In genomic region chr6:142962881-142963280, GRCm38 (mm10) we compare ENCODE assay signal across 11 mouse cellular contexts. TPM values are rescaled to one million over a fixed set of nuclear protein-coding genes. Genes with fewer than 3 reads are reported as not detected.
DNase-seq lines count a peak whose midpoint lies in the region; ATAC-seq and TF ChIP-seq lines count a peak whose summit lies in the region.
"Had no signal": no experiment of that assay in that cellular context is flagged by ENCODE, and none has a peak within 500 bp of the region (broad histone marks: within the 10 kb centered on the region; RNA-seq: fewer than 3 reads in every experiment).

No protein-coding gene starts in this region.

- no peak overlapping the region for H3K27ac ChIP-seq in heart, embryonic 15.5 days
- H3K27ac ChIP-seq in ES-E14 (ENCODE audit: insufficient read depth, low read depth, low read length, poor library complexity, severe bottlenecking) = no peak overlapping the region
- H3K27ac ChIP-seq in embryonic facial prominence, embryonic 10.5 days (replicated peaks) = no peak overlapping the region
- peak overlapping the region; percentile 96; the same call in 1 of the 2 replicates for H3K27ac ChIP-seq in hindbrain, postnatal 0 days

- peaks cover 10% of the 10 kb centered on the region for H3K4me1 ChIP-seq in heart, embryonic 15.5 days (replicated peaks)
- H3K4me1 ChIP-seq in ES-E14 (ENCODE audit: control insufficient read depth in 2 of 2, insufficient read depth in 2 of 2, low read length in 2 of 2, poor library complexity in 1 of 2) = peaks cover 4 to 5% of the 10 kb centered on the region in 2 experiments; a peak in 1 of 4 replicates
- H3K4me1 ChIP-seq in embryonic facial prominence, embryonic 10.5 days = peaks cover 24% of the 10 kb centered on the region
- peaks cover 9% of the 10 kb centered on the region for H3K4me1 ChIP-seq in hindbrain, postnatal 0 days (ENCODE audit: insufficient read depth, low read length)

- ATAC-seq in heart, embryonic 15.5 days (replicated peaks; ENCODE audit: insufficient number of reproducible peaks, insufficient read depth, low FRiP score, low read depth) = no peak
- no peak for ATAC-seq in hindbrain, postnatal 0 days
- no peak for ATAC-seq in megakaryocyte-erythroid progenitor cell, adult 5-6 weeks (replicated peaks; ENCODE audit: low FRiP score, low TSS enrichment, poor library complexity, severe bottlenecking)

- peak overlapping the region; percentile 99 for H3K4me2 ChIP-seq in heart, embryonic 15.5 days
- peak overlapping the region; percentile 86 for H3K4me2 ChIP-seq in hindbrain, postnatal 0 days (ENCODE audit: low read depth, low read length)

- H3K36me3 ChIP-seq in heart, embryonic 15.5 days = no peaks in the 10 kb centered on the region
- no peaks in the 10 kb centered on the region for H3K36me3 ChIP-seq in ES-E14 (ENCODE audit: control insufficient read depth, insufficient read depth, low read length, poor library complexity, severe bottlenecking)
- H3K36me3 ChIP-seq in embryonic facial prominence, embryonic 10.5 days (replicated peaks) = no peaks in the 10 kb centered on the region
- H3K36me3 ChIP-seq in hindbrain, postnatal 0 days (ENCODE audit: insufficient read depth, low read length) = no peaks in the 10 kb centered on the region

- H3K4me3 ChIP-seq in heart, embryonic 15.5 days = peak overlapping the region; percentile 63; the same call in 1 of the 2 replicates
- peak overlapping the region; percentile 35 to 67; a peak in 3 of 4 replicates for H3K4me3 ChIP-seq in ES-E14 (ENCODE audit: insufficient read depth in 1 of 2, low read depth in 1 of 2, low read length in 2 of 2, poor library complexity in 1 of 2, severe bottlenecking in 1 of 2)
- peak overlapping the region; percentile 79 for H3K4me3 ChIP-seq in embryonic facial prominence, embryonic 10.5 days
- peak overlapping the region; percentile 70 for H3K4me3 ChIP-seq in hindbrain, postnatal 0 days (ENCODE audit: low read length)

- no peak for DNase-seq in heart, adult 9 months (ENCODE audit: low spot score in 2 of 2)
- no peak for DNase-seq in ES-E14 (ENCODE audit: low read depth, low spot score)
- no peak for DNase-seq in embryonic facial prominence, embryonic 10.5 days (ENCODE audit: low spot score)
- DNase-seq in hindbrain, postnatal 0 days (ENCODE audit: low spot score) = no peak
- DNase-seq in adrenal gland, postnatal 10 days = no peak
- no peak for DNase-seq in ovary, postnatal 14 days (ENCODE audit: low spot score)
- DNase-seq: adrenal gland, adult 8-10 months; lung, embryonic 14.5 days had no signal

- peaks cover 23% of the 10 kb centered on the region for H3K27me3 ChIP-seq in heart, embryonic 15.5 days
- H3K27me3 ChIP-seq in embryonic facial prominence, embryonic 10.5 days (replicated peaks; ENCODE audit: low read depth, poor library complexity, severe bottlenecking) = peaks cover 24% of the 10 kb centered on the region
- H3K27me3 ChIP-seq in hindbrain, postnatal 0 days (ENCODE audit: insufficient read depth, low read length) = no peaks in the 10 kb centered on the region
- H3K27me3 ChIP-seq: CH12.LX had no signal

- no peak for TF ChIP-seq CTCF in hindbrain, postnatal 0 days (IDR thresholded peaks at IDR 0.05; ENCODE audit: low read depth)

- 84% methylated on average over 14 of the region's 14 CpGs for WGBS in heart, embryonic 15.5 days
- 92% methylated on average over 14 of the region's 14 CpGs for whole genome bisulfite sequencing in embryonic facial prominence, embryonic 10.5 days
- WGBS in hindbrain, postnatal 0 days = 80% methylated on average over 14 of the region's 14 CpGs

- no peak overlapping the region for H3K9ac ChIP-seq in heart, embryonic 15.5 days
- peak overlapping the region; percentile 7; the same call in 1 of the 2 replicates for H3K9ac ChIP-seq in ES-E14 (ENCODE audit: insufficient read depth, low read depth, low read length, poor library complexity, severe bottlenecking)
- H3K9ac ChIP-seq in hindbrain, postnatal 0 days (replicated peaks; ENCODE audit: low read length) = peak overlapping the region; percentile 86
- H3K9ac ChIP-seq: lung, embryonic 14.5 days had no signal

- in situ Hi-C loops in ES-E14 (cut with MboI; ENCODE audit: low sequenced_read_pairs in 2 of 2, unreplicated experiment in 2 of 2) = no loop called here

- H3K9me3 ChIP-seq in heart, embryonic 15.5 days (replicated peaks) = no peaks in the 10 kb centered on the region
- H3K9me3 ChIP-seq in ES-E14 (ENCODE audit: control insufficient read depth, insufficient read depth, low read depth, low read length) = no peaks in the 10 kb centered on the region
- no peaks in the 10 kb centered on the region for H3K9me3 ChIP-seq in embryonic facial prominence, embryonic 10.5 days
- H3K9me3 ChIP-seq in hindbrain, postnatal 0 days (ENCODE audit: low read length) = no peaks in the 10 kb centered on the region

TF ChIP-seq in ES-E14, 5 proteins besides CTCF, POLR2A, EP300 and RAD21:
- no peak for TF ChIP-seq CHD2 (IDR thresholded peaks at IDR 0.05; ENCODE audit: low read depth, low read length)
- no peak for TF ChIP-seq MAFK (IDR thresholded peaks at IDR 0.05; ENCODE audit: insufficient read depth, low read depth, low read length)
- TF ChIP-seq HCFC1 (IDR thresholded peaks at IDR 0.05; ENCODE audit: borderline replicate concordance, insufficient read depth, low read length) = no peak
- no peak for TF ChIP-seq ZC3H11A (IDR thresholded peaks at IDR 0.05; ENCODE audit: borderline replicate concordance, low read depth, low read length)
- TF ChIP-seq ZNF384 (IDR thresholded peaks at IDR 0.05; ENCODE audit: low read depth, low read length) = no peak

RNA-seq across cellular contexts. Expression of gene St8sia1, which starts 1.4 kb away (rescaled TPM):
- 0.88 and 1.3 TPM in 2 replicates for polyA plus RNA-seq in heart, embryonic 15.5 days (2015; fragmentation: Nextera tagmentation; extraction: Ambion mirVana)
- total RNA-seq in ES-E14 (2012; rRNA removed) = 8.2 and 10.1 TPM in 2 replicates
- polyA plus RNA-seq in embryonic facial prominence, embryonic 10.5 days (2016; fragmentation: Nextera tagmentation; extraction: Ambion mirVana) = 1.6 and 2.4 TPM in 2 replicates
- 14.8 and 18.0 TPM in 2 replicates for total RNA-seq in hindbrain, postnatal 0 days (2014; rRNA removed)
- 3.2 and 3.7 TPM in 2 replicates for polyA plus RNA-seq in hindbrain, postnatal 0 days (2015; fragmentation: Nextera tagmentation; extraction: Ambion mirVana)
- total RNA-seq in megakaryocyte-erythroid progenitor cell, adult 5-6 weeks (2014; fragmentation: Nextera tagmentation) = 1.1 TPM in 1 of 2 replicates, not detected in the other
- not detected in 2 replicates for total RNA-seq in megakaryocyte-erythroid progenitor cell, adult 5-6 weeks (2017)
- 1 to 10 TPM; 1.7 to 2.5 TPM for total RNA-seq in adrenal gland, postnatal 10 days (2021)
